Mouse (Mus musculus) cerebellum, adult 2 months (tissue): ENCODE measurements at regions not wholly inside any gene's neighbourhood (a gene's known extent, or its start where the extent isn't known, plus 50 kb on each side); places are given as distances from the start of the nearest gene placed in this dataset.

ENCODE experiments used
- CTCF ChIP-seq: fragments of 200-500 bp; IDR thresholded peaks from 2 replicates; pipeline ENCODE4 v1.5.1; 2011; ENCODE audit warnings: low read depth, mild to moderate bottlenecking, control low read depth, low read length, moderate library complexity, borderline replicate concordance; ENCODE audit not compliant: insufficient read depth
- POLR2A ChIP-seq: fragments of 200-500 bp; IDR thresholded peaks from 2 replicates; pipeline ENCODE4 v1.6.1; 2011; ENCODE audit warnings: low read length, control low read depth, borderline replicate concordance; ENCODE audit not compliant: insufficient read depth

GRCm38 (mm10) chr8:80117328-80117727, 59.5 kb upstream of the Hhip start:
- TF ChIP-seq CTCF (no peak), POLR2A (no peak)
